Mouse (Mus musculus) bone marrow macrophage, adult 2 months (primary cell): ENCODE data around the gene Kdm4b.

Experiments
- CTCF ChIP-seq: IDR thresholded peaks from 2 replicates; pipeline ENCODE4 v1.5.1; 2012; ENCODE audit warnings: low read depth, mild to moderate bottlenecking, low read length, moderate library complexity
- POLR2A ChIP-seq: IDR thresholded peaks from 2 replicates; pipeline ENCODE4 v1.6.1; 2012; ENCODE audit warnings: mild to moderate bottlenecking, low read depth, low read length, borderline replicate concordance

- no peak for TF ChIP-seq POLR2A
- TF ChIP-seq CTCF: no peak
These were observed 88.9 kb downstream of the Kdm4b start for GRCm38 (mm10) chr17:56414785-56415184.
